Mouse (Mus musculus): ENCODE measurements around the gene Sco1.

- TF ChIP-seq CTCF (IDR thresholded peaks at IDR 0.05; ENCODE audit: insufficient read depth, low read depth, low read length): no peak
- no peak for TF ChIP-seq POLR2A (IDR thresholded peaks at IDR 0.05; ENCODE audit: insufficient read depth, low read depth, low read length)
These were observed 62.4 kb downstream of the Sco1 start for GRCm38 (mm10) chr11:67114901-67115300.
